Mouse (Mus musculus) spleen, adult 10 weeks (tissue): Measurements from ENCODE around the gene Spaca3. TPM values are rescaled to one million over a fixed set of nuclear protein-coding genes. Genes with fewer than 3 reads are reported as not detected.

Source experiments
- polyA plus RNA-seq: library from polyadenylated mRNA; stranded (reverse); fragments of 350-450 nt; fragmentation: Illumina TruSeq; extraction: RNeasy Lipid Tissue Mini Kit (QIAGEN cat#74804); gene quantifications from one replicate; pipeline ENCODE4 v1.2.3, GENCODE M21; 2015; ENCODE audit warnings: low replicate concordance; ENCODE audit not compliant: insufficient read depth

Spaca3 gene
- not detected for polyA plus RNA-seq

GRCm38 (mm10) chr11:80858065-80858464 lies at the start of gene Spaca3:
Spaca3 (plus strand) TSS chr11:80858365.

GRCm38 (mm10) chr11:80809993-80810821 lies 48.0 kb upstream of the Spaca3 start, which contains the start of gene Tmem98:
Tmem98 (plus strand) TSS chr11:80810175.

Other genes starting within 250 kb of the Spaca3 start
- 4.7 TPM for gene Myo1d, start 78.3 kb upstream of the Spaca3 start, polyA plus RNA-seq
- gene Tmem98, start 48.2 kb upstream of the Spaca3 start, polyA plus RNA-seq, result 4.9 TPM